Mouse (Mus musculus): ENCODE data around the gene Znhit2.

- TF ChIP-seq CTCF (IDR thresholded peaks at IDR 0.05; ENCODE audit: low read depth) (no peak), EP300 (IDR thresholded peaks at IDR 0.05; ENCODE audit: low read depth) (no peak)
These were observed 21.2 kb downstream of the Znhit2 start, which contains the start of gene Gm28374 for GRCm38 (mm10) chr19:6082156-6082555.

Measured in liver, embryonic 14.5 days (tissue).